Mouse (Mus musculus) limb, embryonic 13.5 days (tissue): ENCODE data around the gene Arid1a. TPM values are rescaled to one million over a fixed set of nuclear protein-coding genes. Genes with fewer than 3 reads are reported as not detected.

ENCODE experiments used
- ATAC-seq: fragments of 200-750 bp; cut with Nextera tagmentation; 2 replicates; pipeline ENCODE4 v1.8.0; 2017; ENCODE audit warnings: low read depth, moderate number of reproducible peaks, moderate TSS enrichment; ENCODE audit not compliant: low FRiP score
- H3K27ac ChIP-seq: fragments of 300-500 bp; sonication (generic); 2 replicates; pipeline ENCODE4 v1.5.1; 2015; ENCODE audit warnings: inconsistent platforms, mild to moderate bottlenecking, moderate library complexity
- H3K27me3 ChIP-seq: fragments of 300-500 bp; sonication (generic); 2 replicates; pipeline ENCODE4 v1.6.1; 2015; ENCODE audit warnings: mild to moderate bottlenecking, inconsistent platforms
- H3K36me3 ChIP-seq: fragments of 300-500 bp; sonication (generic); 2 replicates; pipeline ENCODE4 v1.6.1; 2015; ENCODE audit warnings: inconsistent platforms, mild to moderate bottlenecking, moderate library complexity
- H3K4me1 ChIP-seq: fragments of 300-500 bp; sonication (generic); 2 replicates; pipeline ENCODE4 v1.6.1; 2015; ENCODE audit warnings: inconsistent platforms
- H3K4me2 ChIP-seq: fragments of 300-500 bp; sonication (generic); replicated peaks from 2 replicates; pipeline ENCODE4 v1.6.1; 2015; ENCODE audit warnings: inconsistent platforms, mild to moderate bottlenecking, moderate library complexity
- H3K4me3 ChIP-seq: fragments of 300-500 bp; sonication (generic); 2 replicates; pipeline ENCODE4 v1.5.1; 2015; ENCODE audit warnings: moderate library complexity, mild to moderate bottlenecking, inconsistent platforms
- H3K9ac ChIP-seq: fragments of 300-500 bp; sonication (generic); 2 replicates; pipeline ENCODE4 v1.6.1; 2015; ENCODE audit warnings: mild to moderate bottlenecking, inconsistent platforms
- H3K9me3 ChIP-seq: fragments of 300-500 bp; sonication (generic); 2 replicates; pipeline ENCODE4 v1.6.1; 2016; ENCODE audit warnings: inconsistent platforms
- WGBS: fragments of 180-500 bp; shearing (Covaris S2); methylation state at CpG from one replicate; pipeline ENCODE4 v1.1.7; 2015; 5-methylcytosine and 5-hydroxymethylcytosine counted together
- polyA plus RNA-seq: library from polyadenylated mRNA; unstranded; fragments of >200 nt; fragmentation: Nextera tagmentation; extraction: Ambion mirVana; gene quantifications from 2 replicates; pipeline ENCODE4 v1.2.1, GENCODE M21; 2015

Arid1a gene
- polyA plus RNA-seq, 1 experiment from 2014 or later = 35.8 TPM

DNA sequence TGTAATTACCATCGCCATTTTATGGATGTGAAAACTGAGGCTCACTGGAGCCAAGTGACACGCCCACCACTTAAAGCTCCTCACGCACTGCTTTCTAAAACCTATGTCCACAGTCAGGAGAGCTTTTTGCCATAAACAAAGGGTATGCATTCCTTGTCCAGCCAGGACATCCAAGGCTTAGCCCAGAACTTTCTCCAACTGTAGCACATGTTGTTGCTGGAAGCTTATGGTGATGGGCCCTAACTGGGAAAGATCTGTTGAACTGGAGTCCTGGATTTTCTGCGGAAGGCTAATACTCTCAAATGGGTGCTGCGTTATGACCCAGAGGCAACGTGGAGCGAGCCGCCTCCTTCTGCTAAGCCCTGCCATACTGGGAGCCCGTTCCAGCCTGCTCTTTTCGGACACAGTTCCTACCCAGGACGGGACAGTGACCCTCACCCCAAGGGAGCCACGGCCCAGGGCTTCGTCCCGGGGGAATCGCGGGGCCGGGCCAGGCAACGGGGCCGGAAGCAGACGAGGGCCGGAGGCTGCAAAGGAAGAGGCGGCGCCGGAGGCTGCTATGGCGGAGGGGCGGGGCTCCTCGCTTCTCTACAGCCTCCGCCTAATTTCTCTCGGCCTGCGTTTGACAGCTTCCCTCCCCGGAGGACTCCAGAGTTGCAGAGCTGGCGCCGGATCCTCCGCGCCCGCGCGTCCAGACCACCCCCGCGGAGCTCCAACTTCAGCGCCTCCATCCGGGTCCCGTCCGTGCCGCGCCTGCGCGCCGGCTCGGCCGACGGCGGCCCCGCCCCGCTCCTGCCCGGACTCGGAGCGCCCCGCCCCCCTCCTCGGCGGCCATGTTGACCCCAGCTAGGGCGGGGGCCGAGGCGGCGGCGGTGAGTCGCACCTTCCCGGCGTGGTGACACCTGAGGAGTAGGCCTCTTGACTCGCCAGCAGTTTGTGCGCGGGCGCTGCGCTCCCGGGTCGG lies 84.4 kb downstream of the Arid1a start, which contains the start of gene Pigv:
TSS of gene Pigv (minus strand) at position 767 of the 964 bp plus-strand sequence.
- Histone ChIP-seq H3K4me3 (peak within 1 kb of the TSS; percentile 63), H3K4me2 (peak within 1 kb of the TSS; percentile 83)

DNA sequence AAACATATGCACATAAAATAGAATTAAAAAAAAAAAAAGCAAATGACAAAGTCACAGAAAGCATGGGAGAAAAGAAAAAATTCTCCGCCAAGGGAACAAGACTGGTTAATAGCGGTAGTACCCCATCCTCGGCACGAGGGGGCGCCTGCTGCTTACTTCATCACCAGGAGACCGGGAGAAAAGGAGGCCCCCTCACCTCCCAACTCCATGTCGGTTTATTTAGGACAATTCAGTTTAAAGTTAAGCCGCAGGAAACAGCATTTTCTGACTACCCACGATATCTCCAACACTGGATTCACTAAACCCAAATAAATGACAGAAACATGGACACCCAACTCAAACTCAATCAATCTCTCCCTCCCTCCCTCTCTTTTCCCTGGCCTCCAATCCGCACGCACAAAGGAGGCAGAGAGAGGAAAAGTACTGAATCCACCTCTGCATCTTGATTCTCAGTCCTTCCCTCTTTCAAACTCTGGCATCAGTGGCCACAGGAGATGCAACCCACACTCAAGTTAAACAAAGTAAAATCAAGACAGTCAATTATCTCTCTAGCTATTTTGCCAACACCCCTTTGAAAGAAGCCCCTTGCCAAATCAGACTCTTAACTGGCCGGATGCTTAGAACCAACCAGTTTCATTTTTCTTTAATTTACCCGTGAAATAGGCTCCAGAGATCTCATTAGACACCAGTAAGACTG lies 85.2 kb downstream of the Arid1a start:
- ATAC-seq = no peak
- peaks cover 50% of the 10 kb centered on the region for H3K4me1 ChIP-seq
- peak overlapping the region; percentile 83 for H3K4me2 ChIP-seq
- peak overlapping the region; percentile 88 for H3K9ac ChIP-seq
- H3K36me3 ChIP-seq = peaks cover 13% of the 10 kb centered on the region
- no peaks in the 10 kb centered on the region for H3K27me3 ChIP-seq
- no peaks in the 10 kb centered on the region for H3K9me3 ChIP-seq
- H3K4me3 ChIP-seq = peak overlapping the region; percentile 63
- WGBS = 7% methylated on average over 13 of the region's 13 CpGs
- H3K27ac ChIP-seq = peak overlapping the region; percentile 98

More for the DNA sequence above, 84.4 kb downstream of the Arid1a start, which contains the start of gene Pigv:
- Histone ChIP-seq H3K4me1 (peaks cover 58% of the 10 kb centered on the region), H3K36me3 (peaks cover 7% of the 10 kb centered on the region), H3K27ac (peak within 1 kb of the TSS; percentile 98), H3K9me3 (no peaks in the 10 kb centered on the region), H3K9ac (peak within 1 kb of the TSS; percentile 88), H3K27me3 (no peaks in the 10 kb centered on the region)
- ATAC-seq = peak; percentile 91
- under 1% methylated on average over 60 of the region's 76 CpGs for WGBS

DNA sequence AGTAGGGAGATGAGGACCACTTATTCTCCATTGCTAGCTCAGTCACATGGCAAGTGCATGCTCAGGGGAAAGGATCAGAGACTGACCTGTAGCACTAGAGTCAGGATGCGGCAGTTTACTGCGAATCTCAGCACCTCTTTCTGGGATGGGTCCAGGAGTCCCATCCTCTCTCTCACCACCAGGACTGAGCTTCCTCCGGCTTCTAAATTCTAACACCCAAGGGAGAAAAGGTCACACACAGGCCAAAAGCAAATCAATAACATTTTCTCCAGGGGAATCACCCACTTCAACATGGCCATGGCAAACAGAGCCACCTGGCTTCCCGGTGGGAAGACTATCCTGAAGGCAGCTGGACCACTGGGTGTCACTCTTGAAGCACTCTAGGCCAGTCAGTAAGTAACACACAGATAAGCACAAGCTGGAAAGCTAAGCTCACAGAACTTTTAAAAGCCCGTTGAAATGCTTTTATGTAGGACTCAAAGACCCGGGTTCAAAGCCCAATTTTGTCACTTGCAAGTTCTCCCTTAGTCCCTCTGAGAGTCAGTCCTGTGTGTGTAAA lies 86.8 kb downstream of the Arid1a start:
- Histone ChIP-seq H3K9ac (peak overlapping the region; percentile 35; the same call in 1 of the 2 replicates), H3K4me2 (peak overlapping the region; percentile 83; the same call in 1 of the 2 replicates), H3K27ac (no peak overlapping the region), H3K36me3 (peaks cover 20% of the 10 kb centered on the region), H3K9me3 (no peaks in the 10 kb centered on the region), H3K27me3 (no peaks in the 10 kb centered on the region), H3K4me1 (peaks cover 46% of the 10 kb centered on the region), H3K4me3 (no peak overlapping the region)
- ATAC-seq = no peak
- WGBS = 59% methylated on average over 6 of the region's 6 CpGs

DNA sequence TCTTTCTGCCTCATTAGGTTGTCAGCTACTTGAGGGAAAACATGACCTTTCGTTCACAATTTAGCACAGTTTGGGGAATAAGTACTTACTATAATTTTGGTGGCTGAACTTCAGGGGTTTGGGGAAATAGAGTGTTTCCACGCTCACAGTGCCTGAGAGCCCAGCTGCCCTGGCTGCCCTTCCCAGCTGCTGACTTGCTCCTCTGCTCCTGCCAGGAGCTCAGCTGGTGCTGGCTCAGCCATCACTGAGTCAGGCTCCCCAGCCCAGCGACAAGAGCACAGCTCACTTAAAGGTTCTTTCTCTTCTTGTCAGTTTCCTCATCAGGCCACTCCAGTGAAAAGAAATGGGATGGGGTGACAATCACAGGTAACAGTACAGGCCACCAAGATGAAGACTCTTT lies 88.0 kb downstream of the Arid1a start:
- no peak overlapping the region for H3K9ac ChIP-seq
- ATAC-seq = no peak
- H3K27ac ChIP-seq = no peak overlapping the region
- WGBS = 81% methylated on average over 3 of the region's 3 CpGs
- H3K4me3 ChIP-seq = no peak overlapping the region
- H3K4me2 ChIP-seq = no peak overlapping the region
- H3K9me3 ChIP-seq = no peaks in the 10 kb centered on the region
- H3K27me3 ChIP-seq = no peaks in the 10 kb centered on the region
- peaks cover 29% of the 10 kb centered on the region for H3K36me3 ChIP-seq
- peaks cover 34% of the 10 kb centered on the region for H3K4me1 ChIP-seq

DNA sequence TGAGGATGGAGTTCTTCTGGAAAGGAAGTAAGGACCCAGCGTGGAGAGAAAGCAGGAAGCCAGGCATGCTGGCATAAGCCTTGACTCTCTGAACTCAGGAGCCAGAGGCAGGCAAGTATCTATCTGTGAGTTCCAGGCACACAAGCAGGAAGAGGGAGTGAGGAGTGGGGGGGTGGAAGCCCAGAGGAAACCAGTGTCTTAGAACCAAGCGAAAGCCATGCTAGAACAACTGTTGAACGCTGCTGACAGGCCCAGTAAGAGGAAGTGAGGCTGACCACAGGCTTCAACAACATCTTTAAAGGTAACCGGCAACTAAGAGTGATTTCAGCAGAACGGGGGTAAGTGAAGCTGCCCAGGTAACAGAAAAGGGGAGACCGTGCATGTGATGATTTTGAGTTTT lies 90.4 kb downstream of the Arid1a start:
- H3K27ac ChIP-seq = no peak overlapping the region
- no peaks in the 10 kb centered on the region for H3K9me3 ChIP-seq
- H3K4me2 ChIP-seq = no peak overlapping the region
- no peak overlapping the region for H3K4me3 ChIP-seq
- no peak overlapping the region for H3K9ac ChIP-seq
- ATAC-seq = no peak
- peaks cover 28% of the 10 kb centered on the region for H3K4me1 ChIP-seq
- WGBS = 89% methylated on average over 6 of the region's 6 CpGs
- peaks cover 37% of the 10 kb centered on the region for H3K36me3 ChIP-seq
- H3K27me3 ChIP-seq = no peaks in the 10 kb centered on the region

DNA sequence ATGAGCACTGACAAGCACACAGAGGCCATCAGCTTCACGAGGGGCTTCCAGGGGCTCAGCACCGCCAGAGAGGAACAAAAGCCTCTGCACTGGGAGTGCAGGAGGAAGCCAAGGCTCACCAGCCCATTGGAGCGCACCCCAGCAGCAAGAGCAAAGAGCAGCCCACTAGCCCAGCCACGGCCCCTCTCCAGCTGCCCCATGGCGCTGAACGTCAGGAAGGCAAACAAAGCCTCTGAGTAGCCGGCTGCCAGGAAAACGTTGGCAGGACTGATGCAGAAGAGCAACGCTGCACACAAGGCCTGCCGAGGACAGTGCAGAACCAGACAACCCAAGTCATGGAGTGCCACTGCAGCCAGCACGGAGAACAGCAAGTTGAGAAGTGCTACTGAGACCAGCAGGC lies 91.5 kb downstream of the Arid1a start:
- H3K27ac ChIP-seq = peak overlapping the region; percentile 28; the same call in 1 of the 2 replicates
- no peak overlapping the region for H3K4me2 ChIP-seq
- peaks cover 37% of the 10 kb centered on the region for H3K36me3 ChIP-seq
- peaks cover 30% of the 10 kb centered on the region for H3K4me1 ChIP-seq
- H3K9me3 ChIP-seq = no peaks in the 10 kb centered on the region
- no peak overlapping the region for H3K4me3 ChIP-seq
- no peak for ATAC-seq
- H3K9ac ChIP-seq = peak overlapping the region; percentile 13; the same call in 1 of the 2 replicates
- no peaks in the 10 kb centered on the region for H3K27me3 ChIP-seq
- 56% methylated on average over 11 of the region's 11 CpGs for WGBS

DNA sequence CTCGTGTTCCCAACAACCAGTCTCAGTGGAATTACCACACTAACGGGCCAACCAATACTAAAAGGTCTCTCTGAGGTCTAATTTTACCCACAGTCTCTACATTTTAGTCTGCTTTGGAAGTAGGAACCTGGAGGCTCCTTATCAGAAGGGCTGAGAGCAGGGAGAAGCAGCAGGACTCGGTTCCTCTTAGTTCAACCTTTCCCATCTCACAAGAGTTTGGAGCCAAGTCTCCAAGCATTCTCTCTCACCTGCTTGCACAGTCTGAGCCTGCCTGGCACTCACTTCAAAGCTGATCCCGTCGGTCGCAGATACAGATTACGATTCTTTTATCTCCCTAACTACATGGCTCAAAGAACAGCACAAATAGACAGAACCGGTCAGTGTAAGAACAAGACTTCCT lies 93.6 kb downstream of the Arid1a start:
- Histone ChIP-seq H3K9me3 (no peaks in the 10 kb centered on the region), H3K4me1 (peaks cover 46% of the 10 kb centered on the region), H3K4me3 (no peak overlapping the region), H3K9ac (no peak overlapping the region), H3K4me2 (no peak overlapping the region), H3K27me3 (no peaks in the 10 kb centered on the region), H3K27ac (no peak overlapping the region), H3K36me3 (peaks cover 31% of the 10 kb centered on the region)
- WGBS = 80% methylated on average over 8 of the region's 8 CpGs
- ATAC-seq = no peak

DNA sequence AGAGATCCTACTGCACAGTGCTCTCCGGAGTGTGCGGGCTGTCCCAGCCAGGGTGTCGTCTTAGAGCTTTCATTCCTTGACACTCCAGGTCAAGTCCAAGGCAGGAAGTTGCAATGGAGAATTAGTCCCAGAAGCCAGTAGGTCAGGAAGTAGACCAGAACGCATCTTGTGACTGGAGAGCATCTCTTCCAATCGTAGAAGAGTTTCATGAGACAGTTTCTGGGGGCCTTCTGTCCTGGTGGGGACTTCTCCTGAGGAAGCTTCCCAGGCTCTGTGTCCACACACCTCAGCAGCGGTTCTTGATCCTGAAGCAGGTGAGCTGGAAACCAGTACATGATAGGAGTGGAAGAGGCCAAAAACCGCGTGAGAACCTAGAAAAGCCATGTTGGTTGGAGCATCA lies 94.1 kb downstream of the Arid1a start:
- Histone ChIP-seq H3K27me3 (no peaks in the 10 kb centered on the region), H3K4me2 (no peak overlapping the region), H3K9me3 (no peaks in the 10 kb centered on the region), H3K9ac (no peak overlapping the region), H3K4me1 (peaks cover 50% of the 10 kb centered on the region), H3K36me3 (peaks cover 30% of the 10 kb centered on the region), H3K27ac (no peak overlapping the region), H3K4me3 (no peak overlapping the region)
- WGBS = 90% methylated on average over 8 of the region's 8 CpGs
- no peak for ATAC-seq

DNA sequence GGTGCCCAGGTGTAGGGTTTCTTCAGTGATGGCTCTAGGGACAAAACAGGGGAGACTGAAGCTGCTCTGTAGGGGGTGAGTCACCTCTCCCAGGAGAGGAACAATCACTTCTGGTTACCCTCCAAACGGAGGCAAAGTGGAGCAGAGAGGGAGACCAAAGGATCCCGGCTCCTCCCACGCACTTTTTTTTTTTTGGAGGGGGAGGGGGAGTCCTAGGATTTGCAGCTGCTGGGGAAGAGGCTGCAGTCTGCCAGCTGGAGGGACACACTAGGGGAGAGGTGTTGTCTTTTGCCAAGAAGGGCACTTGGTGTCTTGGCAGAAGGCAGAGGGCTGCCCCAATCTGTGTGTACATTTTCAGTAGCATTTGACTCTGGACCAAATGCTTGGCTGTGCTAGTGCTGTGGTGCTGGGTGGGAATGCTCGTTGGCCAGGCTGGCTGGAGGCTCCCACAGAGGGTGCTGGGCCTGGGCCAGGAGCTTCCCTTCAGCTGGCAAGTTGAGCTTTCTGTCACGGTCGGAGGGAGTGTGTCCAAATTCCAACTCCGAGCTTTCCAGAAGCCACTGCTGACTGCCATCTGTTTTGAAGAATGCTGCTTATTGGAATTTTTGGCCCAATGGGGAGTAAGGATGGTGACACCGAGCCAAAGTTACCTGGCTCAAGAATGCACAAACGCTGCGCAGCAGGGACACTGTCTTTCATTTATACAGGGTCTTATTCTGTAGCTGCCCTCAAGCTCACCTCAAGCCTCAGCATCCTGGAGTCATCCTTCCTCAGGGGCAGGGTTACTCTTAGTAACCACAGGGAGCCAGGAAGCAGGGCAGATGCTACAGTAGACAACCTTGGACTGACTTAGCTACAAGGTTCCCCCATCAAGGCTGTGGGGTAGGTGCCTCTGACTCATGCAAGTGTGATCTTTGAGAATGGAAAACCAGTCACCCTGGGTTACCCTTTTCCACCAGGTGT lies 96.1 kb downstream of the Arid1a start:
- Histone ChIP-seq H3K27me3 (no peaks in the 10 kb centered on the region), H3K4me3 (peak overlapping the region; percentile 35), H3K36me3 (peaks cover 24% of the 10 kb centered on the region), H3K27ac (peak overlapping the region; percentile 92), H3K4me2 (peak overlapping the region; percentile 61), H3K9me3 (no peaks in the 10 kb centered on the region), H3K9ac (peak overlapping the region; percentile 50), H3K4me1 (peaks cover 46% of the 10 kb centered on the region)
- peak; percentile 67 for ATAC-seq
- 4% methylated on average over 10 of the region's 10 CpGs for WGBS

DNA sequence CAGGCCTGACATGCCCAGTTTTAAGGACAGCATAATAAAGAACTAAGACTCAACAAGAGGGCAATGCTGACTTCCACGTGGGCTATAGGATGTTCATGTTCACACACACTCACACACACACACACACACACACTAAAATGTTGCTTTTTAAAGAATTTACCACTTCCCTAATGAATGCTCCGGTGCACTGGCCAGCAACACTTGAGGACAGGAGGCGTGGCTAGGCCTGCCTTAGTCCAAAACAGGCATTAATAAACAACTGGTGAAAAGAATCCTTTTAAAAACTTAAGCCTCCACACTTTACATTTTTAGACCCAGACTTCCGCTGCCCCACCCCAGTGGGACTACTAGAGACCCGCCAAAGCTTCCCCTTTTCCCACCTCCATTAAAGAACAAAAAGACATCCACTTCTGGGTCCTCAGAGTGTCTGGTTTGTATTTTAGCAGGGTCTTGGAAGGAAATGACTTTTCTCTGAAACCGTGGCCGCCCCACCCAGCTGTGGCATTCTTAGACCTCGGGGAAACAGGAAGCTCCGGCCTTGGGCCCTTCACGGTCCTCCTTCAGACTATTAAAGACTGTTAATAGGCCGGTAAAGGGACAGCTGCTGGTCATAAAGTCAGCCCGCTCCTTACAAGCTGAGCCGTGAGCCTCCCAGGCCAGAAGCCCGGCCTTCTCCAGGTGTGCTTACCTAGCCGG lies 96.9 kb downstream of the Arid1a start:
- WGBS = 1% methylated on average over 15 of the region's 15 CpGs

More for the DNA sequence above, 96.9 kb downstream of the Arid1a start:
- H3K36me3 ChIP-seq = peaks cover 16% of the 10 kb centered on the region
- peak overlapping the region; percentile 50 for H3K9ac ChIP-seq
- H3K4me3 ChIP-seq = peak overlapping the region; percentile 35
- H3K27ac ChIP-seq = peak overlapping the region; percentile 92
- no peaks in the 10 kb centered on the region for H3K27me3 ChIP-seq
- H3K4me1 ChIP-seq = peaks cover 40% of the 10 kb centered on the region
- H3K4me2 ChIP-seq = peak overlapping the region; percentile 61
- ATAC-seq = peak; percentile 34; the same call in 1 of the 2 replicates
- no peaks in the 10 kb centered on the region for H3K9me3 ChIP-seq
